Mouse (Mus musculus) myocyte (in vitro differentiated cells): ENCODE data around the gene Fam160b1. TPM values are rescaled to one million over a fixed set of nuclear protein-coding genes. Genes with fewer than 3 reads are reported as not detected.

Source experiments
- H3K27me3 ChIP-seq: one replicate; pipeline ENCODE4 v1.6.1; 2011; ENCODE audit not compliant: control insufficient read depth, insufficient read depth, insufficient read length
- H3K36me3 ChIP-seq: one replicate; pipeline ENCODE4 v1.6.1; 2011; ENCODE audit not compliant: control insufficient read depth, insufficient read depth
- H3K4me2 ChIP-seq: one replicate; pipeline ENCODE4 v1.6.1; 2011; ENCODE audit warnings: low read depth, control low read depth
- H3K4me3 ChIP-seq: one replicate; pipeline ENCODE4 v1.5.1; 2011; ENCODE audit warnings: mild to moderate bottlenecking, control low read depth, moderate library complexity
- H3K79me2 ChIP-seq: one replicate; pipeline ENCODE4 v1.6.1; 2011; ENCODE audit not compliant: control insufficient read depth, insufficient read depth
- H3ac ChIP-seq: one replicate; pipeline ENCODE4 v1.6.1; 2011; ENCODE audit not compliant: control insufficient read depth, insufficient read length
- CEBPB ChIP-seq: IDR thresholded peaks from 2 replicates; pipeline ENCODE4 v1.6.1; 2011; ENCODE audit warnings: mild to moderate bottlenecking, moderate library complexity; ENCODE audit not compliant: poor library complexity, insufficient read depth, severe bottlenecking
- E2F4 ChIP-seq: IDR thresholded peaks from one replicate; pipeline ENCODE4 v1.6.1; 2011; ENCODE audit warnings: mild to moderate bottlenecking, control low read depth, moderate library complexity; ENCODE audit not compliant: insufficient read depth
- MAX ChIP-seq: IDR thresholded peaks from one replicate; pipeline ENCODE4 v1.6.1; 2011; ENCODE audit warnings: low read depth, mild to moderate bottlenecking, control low read depth
- MYOD1 ChIP-seq, 3 experiments: IDR thresholded peaks; one replicate each; pipeline ENCODE4 v1.6.1; 2011; ENCODE audit warnings: control low read depth in 2 of 3, low read depth in 2 of 3, mild to moderate bottlenecking in 2 of 3, moderate library complexity in 1 of 3; ENCODE audit not compliant: insufficient read length in 2 of 3, control insufficient read depth in 1 of 3
- MYOG ChIP-seq, 3 experiments: IDR thresholded peaks; one replicate each; pipeline ENCODE4 v1.6.1; 2011; ENCODE audit warnings: control low read depth in 2 of 3, low read depth in 2 of 3, mild to moderate bottlenecking in 2 of 3; ENCODE audit not compliant: insufficient read length in 2 of 3, control insufficient read depth in 1 of 3, insufficient read depth in 1 of 3
- POLR2A ChIP-seq: IDR thresholded peaks from one replicate; pipeline ENCODE4 v1.6.1; 2011; ENCODE audit warnings: low read depth, mild to moderate bottlenecking, control low read depth, moderate library complexity; ENCODE audit not compliant: insufficient read length
- POLR2AphosphoS2 ChIP-seq: IDR thresholded peaks from one replicate; pipeline ENCODE4 v1.6.1; 2011; ENCODE audit warnings: low read depth, control low read depth; ENCODE audit not compliant: insufficient read length
- REST ChIP-seq: IDR thresholded peaks from one replicate; pipeline ENCODE4 v1.6.1; 2011; ENCODE audit warnings: mild to moderate bottlenecking, control low read depth, moderate library complexity; ENCODE audit not compliant: insufficient read depth, insufficient read length
- SRF ChIP-seq: IDR thresholded peaks from one replicate; pipeline ENCODE4 v1.6.1; 2011; ENCODE audit warnings: low read depth; ENCODE audit not compliant: control insufficient read depth, insufficient read length
- TCF12 ChIP-seq: IDR thresholded peaks from one replicate; pipeline ENCODE4 v1.6.1; 2011; ENCODE audit warnings: mild to moderate bottlenecking, control low read depth; ENCODE audit not compliant: poor library complexity, insufficient read depth, severe bottlenecking
- TCF3 ChIP-seq: IDR thresholded peaks from one replicate; pipeline ENCODE4 v1.6.1; 2011; ENCODE audit warnings: low read depth, control low read depth; ENCODE audit not compliant: insufficient read length
- USF1 ChIP-seq: IDR thresholded peaks from one replicate; pipeline ENCODE4 v1.6.1; 2011; ENCODE audit warnings: low read depth, mild to moderate bottlenecking, control low read depth, moderate library complexity
- polyA plus RNA-seq: library from polyadenylated mRNA; unstranded; fragments of >200 nt; fragmentation: generic; extraction: Trizol; gene quantifications from one replicate; pipeline ENCODE4 v1.2.1, GENCODE M21; 2012; ENCODE audit warnings: missing spikeins

Gene Fam160b1
- polyA plus RNA-seq: 7.1 TPM

DNA sequence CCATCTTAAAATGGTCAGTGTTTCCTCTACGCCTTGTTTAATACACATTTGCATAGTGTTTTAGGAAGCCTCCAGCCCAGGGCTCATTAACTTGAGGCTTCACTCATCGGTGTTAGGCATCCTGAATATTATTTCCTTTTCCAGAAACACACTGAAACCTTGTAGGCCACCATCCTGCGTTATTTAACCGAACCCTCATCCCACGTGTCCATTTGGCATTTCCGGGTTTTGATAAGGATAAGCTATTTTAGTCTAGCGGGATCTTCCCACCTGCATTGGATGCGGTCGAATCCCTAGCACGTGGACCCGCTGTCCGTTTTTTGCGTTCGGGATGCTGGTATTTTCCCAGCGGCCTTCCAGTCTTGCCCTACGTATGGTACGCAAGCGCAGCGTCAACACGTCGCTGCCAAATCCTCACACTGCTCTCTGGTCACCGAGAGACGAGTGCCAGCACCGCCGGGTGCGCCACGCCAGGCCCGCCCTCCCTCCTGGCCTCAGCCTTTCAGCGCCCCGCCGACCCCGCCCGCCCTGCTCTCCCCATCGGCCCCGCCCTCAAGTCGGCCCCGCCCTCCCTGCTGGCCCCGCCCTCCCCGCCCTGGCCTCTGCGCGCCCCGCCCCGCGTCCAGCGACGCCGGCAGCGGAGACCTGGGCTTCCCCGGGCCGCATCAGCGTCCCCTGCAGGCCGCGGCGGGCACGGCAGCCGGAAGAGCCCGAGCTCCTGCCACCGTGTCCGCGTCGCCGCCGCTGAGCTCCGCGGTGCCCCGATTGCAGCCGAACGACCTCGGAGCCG is at the start of gene Fam160b1:
Gene Fam160b1, plus strand, starts transcription at position 340 of the 790 bp plus-strand sequence.
- Histone ChIP-seq H3K4me2 (peak within 1 kb of the TSS; percentile 97), H3K36me3 (no peaks in the 10 kb centered on the region)
- TF ChIP-seq REST (no peak), CEBPB (no peak), POLR2A (peak; percentile 75), USF1 (peak; percentile 77), MYOG (IDR thresholded peaks at IDR 0.05; ENCODE audit: control insufficient read depth in 1 of 3, insufficient read depth in 1 of 3, insufficient read length in 2 of 3, low read depth in 2 of 3) (no peak), MYOD1 (IDR thresholded peaks at IDR 0.05; ENCODE audit: control insufficient read depth in 1 of 3, insufficient read length in 2 of 3, low read depth in 2 of 3) (peak in 1 of 3 experiments; percentile 1), E2F4 (no peak), MAX (peak; percentile 92), POLR2AphosphoS2 (peak; percentile 66), SRF (no peak), TCF12 (no peak), TCF3 (no peak)

DNA sequence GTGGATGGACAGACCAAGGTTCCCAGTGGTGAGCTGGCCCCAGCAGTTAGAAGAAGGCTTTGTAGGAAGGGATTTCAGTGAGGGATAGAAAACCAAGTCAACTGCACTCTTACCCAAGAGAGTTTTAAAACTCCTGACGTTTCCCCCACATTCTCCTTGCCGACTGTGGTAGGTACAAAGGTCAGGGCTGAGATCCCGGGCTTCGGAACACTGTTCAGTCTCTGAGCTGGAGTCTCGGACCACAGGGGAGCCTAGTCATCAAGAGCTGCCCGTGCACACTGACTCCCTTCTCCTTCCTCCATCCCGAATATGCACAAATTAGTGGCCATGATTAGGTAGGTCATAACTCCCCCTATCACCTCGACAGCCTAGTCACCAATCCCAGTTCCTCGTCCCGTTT is 47.3 kb upstream of the Fam160b1 start:
- no peaks in the 10 kb centered on the region for H3K79me2 ChIP-seq
- TF ChIP-seq POLR2A: no peak
- TF ChIP-seq MYOD1 (IDR thresholded peaks at IDR 0.05; ENCODE audit: control insufficient read depth in 1 of 3, insufficient read length in 2 of 3, low read depth in 2 of 3): no peak
- no peak for TF ChIP-seq TCF12
- no peak overlapping the region for H3K4me2 ChIP-seq
- no peak overlapping the region for H3K4me3 ChIP-seq
- no peaks in the 10 kb centered on the region for H3K27me3 ChIP-seq
- H3K36me3 ChIP-seq: no peaks in the 10 kb centered on the region
- H3ac ChIP-seq: no peak overlapping the region

More for the DNA sequence above, at the start of gene Fam160b1:
- H3K4me3 ChIP-seq: peak within 1 kb of the TSS; percentile 60
- peaks cover 59% of the 10 kb centered on the region for H3K79me2 ChIP-seq
- H3ac ChIP-seq: peak within 1 kb of the TSS; percentile 79
- H3K27me3 ChIP-seq: no peaks in the 10 kb centered on the region

DNA sequence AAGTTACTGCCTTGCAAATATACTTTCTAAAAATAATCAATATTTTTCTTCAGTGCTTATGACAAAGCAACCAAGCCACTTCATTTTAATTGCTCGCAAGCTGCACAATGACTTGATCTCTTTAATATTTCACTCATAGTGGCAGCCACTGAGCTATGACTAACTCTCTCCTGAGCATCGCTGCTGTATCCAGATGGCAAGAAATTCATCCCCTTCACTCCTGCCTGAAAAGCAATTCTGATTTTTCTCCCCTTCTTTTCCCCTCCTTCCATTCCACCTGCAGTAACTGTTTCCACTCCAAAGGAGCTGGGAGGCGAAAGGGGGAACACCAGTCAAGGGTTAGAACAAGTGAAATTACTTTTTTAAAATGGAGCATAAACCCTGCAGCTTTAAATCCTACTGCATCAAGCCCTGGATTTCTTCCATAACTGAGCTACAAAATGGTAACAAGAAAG is 46.6 kb upstream of the Fam160b1 start:
- Histone ChIP-seq H3K4me3 (no peak overlapping the region), H3K36me3 (no peaks in the 10 kb centered on the region), H3ac (no peak overlapping the region), H3K27me3 (no peaks in the 10 kb centered on the region), H3K4me2 (no peak overlapping the region), H3K79me2 (no peaks in the 10 kb centered on the region)
- TF ChIP-seq CEBPB: no peak
- TF ChIP-seq MYOD1 (IDR thresholded peaks at IDR 0.05; ENCODE audit: control insufficient read depth in 1 of 3, insufficient read length in 2 of 3, low read depth in 2 of 3): no peak
- TF ChIP-seq MAX: no peak
- no peak for TF ChIP-seq REST
- TF ChIP-seq POLR2AphosphoS2: no peak
- TF ChIP-seq E2F4: no peak
- no peak for TF ChIP-seq SRF
- TF ChIP-seq TCF3: no peak
- no peak for TF ChIP-seq POLR2A
- TF ChIP-seq MYOG (IDR thresholded peaks at IDR 0.05; ENCODE audit: control insufficient read depth in 1 of 3, insufficient read depth in 1 of 3, insufficient read length in 2 of 3, low read depth in 2 of 3): no peak
- no peak for TF ChIP-seq USF1
- TF ChIP-seq TCF12: no peak

GRCm38 (mm10) chr19:57314346-57315012 is 46.0 kb upstream of the Fam160b1 start, which contains the start of gene Ablim1:
Gene Ablim1, minus strand, starts transcription at chr19:57314919.
- H3K36me3 ChIP-seq: no peaks in the 10 kb centered on the region
- no peak within 1 kb of the TSS for H3ac ChIP-seq
- H3K4me2 ChIP-seq: peak within 1 kb of the TSS; percentile 62
- no peaks in the 10 kb centered on the region for H3K27me3 ChIP-seq
- no peak within 1 kb of the TSS for H3K4me3 ChIP-seq
- H3K79me2 ChIP-seq: no peaks in the 10 kb centered on the region
- TF ChIP-seq USF1 (no peak), REST (no peak), E2F4 (no peak), SRF (no peak), MAX (no peak), TCF12 (no peak), POLR2AphosphoS2 (no peak), CEBPB (no peak), POLR2A (no peak), TCF3 (no peak), MYOG (IDR thresholded peaks at IDR 0.05; ENCODE audit: control insufficient read depth in 1 of 3, insufficient read depth in 1 of 3, insufficient read length in 2 of 3, low read depth in 2 of 3) (peak in 2 of 3 experiments; percentile 34 to 67), MYOD1 (IDR thresholded peaks at IDR 0.05; ENCODE audit: control insufficient read depth in 1 of 3, insufficient read length in 2 of 3, low read depth in 2 of 3) (peak in 1 of 3 experiments; percentile 77)
